Mouse (Mus musculus) limb, embryonic 13.5 days (tissue): ENCODE results near the gene Hip1. TPM values are rescaled to one million over a fixed set of nuclear protein-coding genes. Genes with fewer than 3 reads are reported as not detected.
"Not testable (repeated sequence)": the region's sequence is repeated elsewhere in the genome, so short reads cannot be mapped to it uniquely, and the experiment has no call there.

ENCODE experiments used
- ATAC-seq: fragments of 200-750 bp; cut with Nextera tagmentation; 2 replicates; pipeline ENCODE4 v1.8.0; 2017; ENCODE audit warnings: low read depth, moderate number of reproducible peaks, moderate TSS enrichment; ENCODE audit not compliant: low FRiP score
- H3K27ac ChIP-seq: fragments of 300-500 bp; sonication (generic); 2 replicates; pipeline ENCODE4 v1.5.1; 2015; ENCODE audit warnings: inconsistent platforms, mild to moderate bottlenecking, moderate library complexity
- H3K27me3 ChIP-seq: fragments of 300-500 bp; sonication (generic); 2 replicates; pipeline ENCODE4 v1.6.1; 2015; ENCODE audit warnings: mild to moderate bottlenecking, inconsistent platforms
- H3K36me3 ChIP-seq: fragments of 300-500 bp; sonication (generic); 2 replicates; pipeline ENCODE4 v1.6.1; 2015; ENCODE audit warnings: inconsistent platforms, mild to moderate bottlenecking, moderate library complexity
- H3K4me1 ChIP-seq: fragments of 300-500 bp; sonication (generic); 2 replicates; pipeline ENCODE4 v1.6.1; 2015; ENCODE audit warnings: inconsistent platforms
- H3K4me2 ChIP-seq: fragments of 300-500 bp; sonication (generic); replicated peaks from 2 replicates; pipeline ENCODE4 v1.6.1; 2015; ENCODE audit warnings: inconsistent platforms, mild to moderate bottlenecking, moderate library complexity
- H3K4me3 ChIP-seq: fragments of 300-500 bp; sonication (generic); 2 replicates; pipeline ENCODE4 v1.5.1; 2015; ENCODE audit warnings: moderate library complexity, mild to moderate bottlenecking, inconsistent platforms
- H3K9ac ChIP-seq: fragments of 300-500 bp; sonication (generic); 2 replicates; pipeline ENCODE4 v1.6.1; 2015; ENCODE audit warnings: mild to moderate bottlenecking, inconsistent platforms
- H3K9me3 ChIP-seq: fragments of 300-500 bp; sonication (generic); 2 replicates; pipeline ENCODE4 v1.6.1; 2016; ENCODE audit warnings: inconsistent platforms
- WGBS: fragments of 180-500 bp; shearing (Covaris S2); methylation state at CpG from one replicate; pipeline ENCODE4 v1.1.7; 2015; 5-methylcytosine and 5-hydroxymethylcytosine counted together
- polyA plus RNA-seq: library from polyadenylated mRNA; unstranded; fragments of >200 nt; fragmentation: Nextera tagmentation; extraction: Ambion mirVana; gene quantifications from 2 replicates; pipeline ENCODE4 v1.2.1, GENCODE M21; 2015

Gene Hip1
- polyA plus RNA-seq, 1 experiment from 2014 or later = 48.5 TPM

GRCm38 (mm10) chr5:135460152-135460832 is 84.6 kb downstream of the Hip1 start:
- Histone ChIP-seq H3K4me3 (no peak overlapping the region), H3K27ac (no peak overlapping the region), H3K4me2 (no peak overlapping the region), H3K9me3 (no peaks in the 10 kb centered on the region), H3K9ac (no peak overlapping the region), H3K36me3 (peaks cover 56% of the 10 kb centered on the region), H3K27me3 (no peaks in the 10 kb centered on the region), H3K4me1 (peaks cover 10% of the 10 kb centered on the region)
- 72% methylated on average over 12 of the region's 12 CpGs for WGBS
- ATAC-seq = no peak

GRCm38 (mm10) chr5:135459486-135459885 is 85.4 kb downstream of the Hip1 start:
- WGBS = 71% methylated on average over 3 of the region's 3 CpGs
- H3K27ac ChIP-seq = no peak overlapping the region

GRCm38 (mm10) chr5:135457961-135458360 is 87.0 kb downstream of the Hip1 start:
- H3K4me1 ChIP-seq = peaks cover 13% of the 10 kb centered on the region
- H3K36me3 ChIP-seq = peaks cover 79% of the 10 kb centered on the region
- WGBS = 92% methylated on average over 16 of the region's 16 CpGs
- H3K27ac ChIP-seq = no peak overlapping the region
- no peak for ATAC-seq
- H3K4me3 ChIP-seq = no peak overlapping the region
- H3K27me3 ChIP-seq = no peaks in the 10 kb centered on the region
- H3K9me3 ChIP-seq = peaks cover 10% of the 10 kb centered on the region
- no peak overlapping the region for H3K4me2 ChIP-seq
- H3K9ac ChIP-seq = no peak overlapping the region

More at GRCm38 (mm10) chr5:135459486-135459885, 85.4 kb downstream of the Hip1 start:
- Histone ChIP-seq H3K4me3 (no peak overlapping the region), H3K36me3 (peaks cover 64% of the 10 kb centered on the region), H3K27me3 (no peaks in the 10 kb centered on the region), H3K9me3 (0 out of 2 replicates have a peak, but pooled peaks cover 3% of the 10 kb centered on the region), H3K9ac (no peak overlapping the region), H3K4me2 (no peak overlapping the region), H3K4me1 (peaks cover 13% of the 10 kb centered on the region)
- ATAC-seq = no peak

GRCm38 (mm10) chr5:135456515-135456914 is 88.4 kb downstream of the Hip1 start:
- H3K4me1 ChIP-seq = peaks cover 13% of the 10 kb centered on the region
- no peak overlapping the region for H3K27ac ChIP-seq
- ATAC-seq = no peak
- WGBS = 92% methylated on average over 9 of the region's 9 CpGs
- no peak overlapping the region for H3K4me3 ChIP-seq
- no peak overlapping the region for H3K9ac ChIP-seq
- H3K27me3 ChIP-seq = no peaks in the 10 kb centered on the region
- H3K4me2 ChIP-seq = no peak overlapping the region
- peaks cover 10% of the 10 kb centered on the region for H3K9me3 ChIP-seq
- peaks cover 87% of the 10 kb centered on the region for H3K36me3 ChIP-seq

- no peak overlapping the region for H3K4me3 ChIP-seq
- peaks cover 93% of the 10 kb centered on the region for H3K36me3 ChIP-seq
- no peak overlapping the region for H3K27ac ChIP-seq
- no peak overlapping the region for H3K9ac ChIP-seq
- ATAC-seq = no peak
- H3K27me3 ChIP-seq = no peaks in the 10 kb centered on the region
- H3K4me2 ChIP-seq = no peak overlapping the region
- H3K9me3 ChIP-seq = peaks cover 10% of the 10 kb centered on the region
- WGBS = 98% methylated on average over 2 of the region's 2 CpGs
- peaks cover 13% of the 10 kb centered on the region for H3K4me1 ChIP-seq
Measured at GRCm38 (mm10) chr5:135454256-135454655, 90.7 kb downstream of the Hip1 start.

- H3K4me3 ChIP-seq, ATAC-seq, H3K9ac ChIP-seq, H3K27ac ChIP-seq, H3K27me3 ChIP-seq, H3K4me2 ChIP-seq: not testable (repeated sequence)
- 91% methylated on average over 5 of the region's 5 CpGs for WGBS
- peaks cover 13% of the 10 kb centered on the region for H3K4me1 ChIP-seq
- H3K36me3 ChIP-seq = peaks cover 92% of the 10 kb centered on the region
- H3K9me3 ChIP-seq = peaks cover 10% of the 10 kb centered on the region
Measured at GRCm38 (mm10) chr5:135451559-135451958, 93.4 kb downstream of the Hip1 start.

- Histone ChIP-seq H3K4me3 (no peak overlapping the region), H3K36me3 (peaks cover 92% of the 10 kb centered on the region), H3K9ac (no peak overlapping the region), H3K4me2 (no peak overlapping the region), H3K27ac (no peak overlapping the region), H3K9me3 (peaks cover 10% of the 10 kb centered on the region), H3K4me1 (peaks cover 10% of the 10 kb centered on the region), H3K27me3 (no peaks in the 10 kb centered on the region)
- no peak for ATAC-seq
- 90% methylated on average over 8 of the region's 8 CpGs for WGBS
Measured at GRCm38 (mm10) chr5:135451100-135451499, 93.8 kb downstream of the Hip1 start.

- WGBS = 93% methylated on average over 8 of the region's 8 CpGs
- Histone ChIP-seq H3K27ac (no peak overlapping the region), H3K4me1 (0 out of 2 replicates have a peak, but pooled peaks cover 8% of the 10 kb centered on the region), H3K9ac (no peak overlapping the region), H3K4me2 (no peak overlapping the region), H3K27me3 (no peaks in the 10 kb centered on the region), H3K4me3 (no peak overlapping the region), H3K9me3 (no peaks in the 10 kb centered on the region), H3K36me3 (peaks cover 88% of the 10 kb centered on the region)
- no peak for ATAC-seq
Measured at GRCm38 (mm10) chr5:135445755-135446154, 99.2 kb downstream of the Hip1 start.

- ATAC-seq = no peak
- 54% methylated on average over 7 of the region's 7 CpGs for WGBS
Measured at GRCm38 (mm10) chr5:135442430-135442829, 102.5 kb downstream of the Hip1 start.

GRCm38 (mm10) chr5:135435039-135435438 is 109.9 kb downstream of the Hip1 start:
- H3K9ac ChIP-seq = no peak overlapping the region
- H3K4me3 ChIP-seq = no peak overlapping the region
- ATAC-seq = no peak
- H3K4me2 ChIP-seq = no peak overlapping the region
- H3K36me3 ChIP-seq = peaks cover 85% of the 10 kb centered on the region
- H3K4me1 ChIP-seq = no peaks in the 10 kb centered on the region
- 92% methylated on average over 10 of the region's 10 CpGs for WGBS
- H3K27me3 ChIP-seq = no peaks in the 10 kb centered on the region
- H3K9me3 ChIP-seq = peaks cover 11% of the 10 kb centered on the region
- no peak overlapping the region for H3K27ac ChIP-seq

More at GRCm38 (mm10) chr5:135442430-135442829, 102.5 kb downstream of the Hip1 start:
- Histone ChIP-seq H3K36me3 (peaks cover 80% of the 10 kb centered on the region), H3K9me3 (no peaks in the 10 kb centered on the region), H3K27me3 (no peaks in the 10 kb centered on the region), H3K27ac (no peak overlapping the region), H3K4me3 (no peak overlapping the region), H3K4me2 (no peak overlapping the region), H3K9ac (no peak overlapping the region), H3K4me1 (0 out of 2 replicates have a peak, but pooled peaks cover 8% of the 10 kb centered on the region)

GRCm38 (mm10) chr5:135433861-135434260 is 111.1 kb downstream of the Hip1 start:
- Histone ChIP-seq H3K4me1 (no peaks in the 10 kb centered on the region), H3K27me3 (no peaks in the 10 kb centered on the region), H3K27ac (no peak overlapping the region), H3K4me3 (no peak overlapping the region), H3K36me3 (peaks cover 90% of the 10 kb centered on the region), H3K9ac (no peak overlapping the region), H3K9me3 (peaks cover 11% of the 10 kb centered on the region), H3K4me2 (no peak overlapping the region)
- no peak for ATAC-seq
- WGBS = 95% methylated on average over 4 of the region's 4 CpGs

- ATAC-seq = no peak
- 88% methylated on average over 6 of the region's 6 CpGs for WGBS
Measured at GRCm38 (mm10) chr5:135431111-135431510, 113.8 kb downstream of the Hip1 start.

GRCm38 (mm10) chr5:135428786-135429185 is 116.1 kb downstream of the Hip1 start:
- Histone ChIP-seq H3K4me2 (no peak overlapping the region), H3K27me3 (no peaks in the 10 kb centered on the region), H3K4me3 (no peak overlapping the region), H3K36me3 (peaks cover 95% of the 10 kb centered on the region), H3K9ac (no peak overlapping the region), H3K9me3 (0 out of 2 replicates have a peak, but pooled peaks cover under 1% of the 10 kb centered on the region), H3K4me1 (no peaks in the 10 kb centered on the region), H3K27ac (no peak overlapping the region)
- 75% methylated on average over 5 of the region's 5 CpGs for WGBS
- ATAC-seq = no peak

More at GRCm38 (mm10) chr5:135431111-135431510, 113.8 kb downstream of the Hip1 start:
- H3K27ac ChIP-seq = no peak overlapping the region
- H3K4me2 ChIP-seq = no peak overlapping the region
- no peak overlapping the region for H3K9ac ChIP-seq
- no peak overlapping the region for H3K4me3 ChIP-seq
- H3K36me3 ChIP-seq = peaks cover 95% of the 10 kb centered on the region
- no peaks in the 10 kb centered on the region for H3K27me3 ChIP-seq
- peaks cover 11% of the 10 kb centered on the region for H3K9me3 ChIP-seq
- H3K4me1 ChIP-seq = no peaks in the 10 kb centered on the region
